ENCODE assay signal across 15 mouse cellular contexts in genomic region chr2:25549021-25549991, GRCm38 (mm10). TPM values are rescaled to one million over a fixed set of nuclear protein-coding genes. Genes with fewer than 3 reads are reported as not detected.
DNase-seq lines count a peak whose midpoint lies in the region; ATAC-seq lines count a peak whose summit lies in the region.
"Had no signal": no experiment of that assay in that cellular context is flagged by ENCODE, and none has a peak within 500 bp of the region (broad histone marks: within the 10 kb centered on the region; RNA-seq: fewer than 3 reads in every experiment).

No protein-coding gene starts in this region.

- no peak overlapping the region; the same call in 1 of the 2 replicates for H3K27ac ChIP-seq in heart, embryonic 16.5 days (ENCODE audit: low read length)
- H3K27ac ChIP-seq in forebrain, embryonic 16.5 days (ENCODE audit: low read length) = no peak overlapping the region
- H3K27ac ChIP-seq: embryonic facial prominence, embryonic 12.5 days; intestine, embryonic 15.5 days; neural tube, embryonic 15.5 days had no signal

- H3K9me3 ChIP-seq in heart, embryonic 16.5 days (replicated peaks; ENCODE audit: control insufficient read depth, low read length) = no peaks in the 10 kb centered on the region
- H3K9me3 ChIP-seq in forebrain, embryonic 16.5 days (ENCODE audit: control insufficient read depth, low read length) = no peaks in the 10 kb centered on the region
- H3K9me3 ChIP-seq: embryonic facial prominence, embryonic 12.5 days; intestine, embryonic 15.5 days; neural tube, embryonic 15.5 days had no signal

- WGBS in heart, embryonic 16.5 days = 48% methylated on average over 9 of the region's 9 CpGs
- WGBS in forebrain, embryonic 16.5 days = 79% methylated on average over 9 of the region's 9 CpGs

- H3K27me3 ChIP-seq in heart, embryonic 16.5 days (ENCODE audit: control insufficient read depth, insufficient read depth, low read length) = no peaks in the 10 kb centered on the region
- no peaks in the 10 kb centered on the region for H3K27me3 ChIP-seq in forebrain, embryonic 16.5 days (replicated peaks; ENCODE audit: control insufficient read depth, insufficient read depth, low read length)
- H3K27me3 ChIP-seq: embryonic facial prominence, embryonic 12.5 days; intestine, embryonic 15.5 days; neural tube, embryonic 15.5 days had no signal

- no peak for DNase-seq in heart, postnatal 36 days
- peak; percentile 90 for DNase-seq in CD4-positive, CD25-positive, alpha-beta regulatory T cell, adult 2 months (ENCODE audit: low read depth, low spot score)
- DNase-seq in gastrocnemius, postnatal 25 days = peak; percentile 47
- DNase-seq in thymus, postnatal 0 days (ENCODE audit: low spot score) = peak; percentile 93
- no peak for DNase-seq in urinary bladder, adult 2 months (ENCODE audit: low spot score)
- DNase-seq in embryo, embryonic 11 days = no peak
- DNase-seq: forebrain, postnatal 0 days had no signal

- intact Hi-C loops in heart, postnatal 36 days (cut with DNase I) = no loop called here

- no peak overlapping the region for H3K4me3 ChIP-seq in heart, embryonic 16.5 days (ENCODE audit: low read length)
- no peak overlapping the region for H3K4me3 ChIP-seq in forebrain, embryonic 16.5 days (replicated peaks; ENCODE audit: low read length)
- H3K4me3 ChIP-seq: embryonic facial prominence, embryonic 12.5 days; intestine, embryonic 15.5 days; neural tube, embryonic 15.5 days had no signal

- H3K4me2 ChIP-seq in heart, embryonic 16.5 days (ENCODE audit: low read depth, low read length) = no peak overlapping the region
- H3K4me2 ChIP-seq in forebrain, embryonic 16.5 days (ENCODE audit: low read length) = no peak overlapping the region
- H3K4me2 ChIP-seq: embryonic facial prominence, embryonic 12.5 days; intestine, embryonic 15.5 days; neural tube, embryonic 15.5 days had no signal

- ATAC-seq in heart, embryonic 16.5 days (replicated peaks; ENCODE audit: extremely low read depth, insufficient read depth, low FRiP score) = 0 out of 2 replicates have a peak, but pooled peaks have one; percentile 1
- ATAC-seq in forebrain, embryonic 16.5 days = no peak
- ATAC-seq: forebrain, postnatal 0 days; intestine, embryonic 15.5 days had no signal

- no peak overlapping the region for H3K9ac ChIP-seq in heart, embryonic 16.5 days (ENCODE audit: low read length)
- no peak overlapping the region for H3K9ac ChIP-seq in forebrain, embryonic 16.5 days (replicated peaks; ENCODE audit: low read depth, low read length)
- H3K9ac ChIP-seq: embryonic facial prominence, embryonic 12.5 days; forebrain, postnatal 0 days; intestine, embryonic 15.5 days; neural tube, embryonic 15.5 days had no signal

- peaks cover 4% of the 10 kb centered on the region for H3K4me1 ChIP-seq in heart, embryonic 16.5 days (ENCODE audit: control insufficient read depth, insufficient read depth, low read length)
- H3K4me1 ChIP-seq in forebrain, embryonic 16.5 days (replicated peaks; ENCODE audit: control insufficient read depth, insufficient read depth, low read length) = peaks cover 11% of the 10 kb centered on the region

- H3K36me3 ChIP-seq in heart, embryonic 16.5 days (ENCODE audit: control insufficient read depth, insufficient read depth) = no peaks in the 10 kb centered on the region
- no peaks in the 10 kb centered on the region for H3K36me3 ChIP-seq in forebrain, embryonic 16.5 days (ENCODE audit: control insufficient read depth, insufficient read depth)
- H3K36me3 ChIP-seq: embryonic facial prominence, embryonic 12.5 days; intestine, embryonic 15.5 days; neural tube, embryonic 15.5 days had no signal

RNA-seq across cellular contexts. Expression of gene Traf2, which starts 2.6 kb away (rescaled TPM):
- 27.0 and 27.3 TPM in 2 replicates for polyA plus RNA-seq in heart, embryonic 16.5 days (2015; fragmentation: Nextera tagmentation; extraction: Ambion mirVana)
- total RNA-seq in heart, postnatal 36 days (2021) = 10 to 100 TPM; 14.3 to 14.6 TPM
- total RNA-seq in gastrocnemius, postnatal 25 days (2021) = 10 to 100 TPM; 10.5 to 10.9 TPM
- polyA plus RNA-seq in thymus, postnatal 0 days (2015; fragmentation: Nextera tagmentation; extraction: Ambion mirVana) = 58.1 and 59.1 TPM in 2 replicates
- 26.8 and 29.5 TPM in 2 replicates for polyA plus RNA-seq in forebrain, embryonic 16.5 days (2015; fragmentation: Nextera tagmentation; extraction: Ambion mirVana)
- 15.5 and 15.7 TPM in 2 replicates for polyA plus RNA-seq in urinary bladder, adult 2 months (2012; rRNA removed)

RNA-seq across cellular contexts. Expression of gene Edf1, which starts 8.3 kb away (rescaled TPM):
- 288 and 303 TPM in 2 replicates for polyA plus RNA-seq in heart, embryonic 16.5 days (2015; fragmentation: Nextera tagmentation; extraction: Ambion mirVana)
- total RNA-seq in heart, postnatal 36 days (2021) = 100 to 1,000 TPM; 215 to 227 TPM
- 100 to 1,000 TPM; 142 to 162 TPM for total RNA-seq in gastrocnemius, postnatal 25 days (2021)
- 466 and 515 TPM in 2 replicates for polyA plus RNA-seq in thymus, postnatal 0 days (2015; fragmentation: Nextera tagmentation; extraction: Ambion mirVana)
- polyA plus RNA-seq in forebrain, embryonic 16.5 days (2015; fragmentation: Nextera tagmentation; extraction: Ambion mirVana) = 327 and 359 TPM in 2 replicates
- polyA plus RNA-seq in urinary bladder, adult 2 months (2012; rRNA removed) = 222 and 224 TPM in 2 replicates

RNA-seq across cellular contexts. Expression of gene Mamdc4, which starts 25.3 kb away (rescaled TPM):
- 2.7 and 19.0 TPM in 2 replicates for polyA plus RNA-seq in heart, embryonic 16.5 days (2015; fragmentation: Nextera tagmentation; extraction: Ambion mirVana)
- 1 to 10 TPM in 1 of 2 experiments, under 1 TPM in 1; 0.65 to 2.5 TPM for total RNA-seq in heart, postnatal 36 days (2021)
- 1 to 10 TPM; 1.7 to 3.2 TPM for total RNA-seq in gastrocnemius, postnatal 25 days (2021)
- polyA plus RNA-seq in thymus, postnatal 0 days (2015; fragmentation: Nextera tagmentation; extraction: Ambion mirVana) = 0.53 and 1.0 TPM in 2 replicates
- polyA plus RNA-seq in forebrain, embryonic 16.5 days (2015; fragmentation: Nextera tagmentation; extraction: Ambion mirVana) = 1.0 and 2.8 TPM in 2 replicates
- polyA plus RNA-seq in urinary bladder, adult 2 months (2012; rRNA removed) = 1.3 and 1.4 TPM in 2 replicates

RNA-seq across cellular contexts. Expression of gene Phpt1, which starts 25.7 kb away (rescaled TPM):
- polyA plus RNA-seq in heart, embryonic 16.5 days (2015; fragmentation: Nextera tagmentation; extraction: Ambion mirVana) = 180 and 190 TPM in 2 replicates
- 10 to 100 TPM; 64.1 to 67.4 TPM for total RNA-seq in heart, postnatal 36 days (2021)
- total RNA-seq in gastrocnemius, postnatal 25 days (2021) = 10 to 100 TPM; 50.1 to 53.7 TPM
- polyA plus RNA-seq in thymus, postnatal 0 days (2015; fragmentation: Nextera tagmentation; extraction: Ambion mirVana) = 184 and 191 TPM in 2 replicates
- 141 and 145 TPM in 2 replicates for polyA plus RNA-seq in forebrain, embryonic 16.5 days (2015; fragmentation: Nextera tagmentation; extraction: Ambion mirVana)
- 64.2 and 75.6 TPM in 2 replicates for polyA plus RNA-seq in urinary bladder, adult 2 months (2012; rRNA removed)

RNA-seq across cellular contexts. Expression of gene Ajm1, which starts 32.3 kb away (rescaled TPM):
- polyA plus RNA-seq in heart, embryonic 16.5 days (2015; fragmentation: Nextera tagmentation; extraction: Ambion mirVana) = 0.05 and 0.10 TPM in 2 replicates
- under 1 TPM; 0.08 TPM for total RNA-seq in heart, postnatal 36 days (2021)
- total RNA-seq in gastrocnemius, postnatal 25 days (2021) = not detected
- polyA plus RNA-seq in thymus, postnatal 0 days (2015; fragmentation: Nextera tagmentation; extraction: Ambion mirVana) = 0.04 and 0.49 TPM in 2 replicates
- 5.8 and 7.7 TPM in 2 replicates for polyA plus RNA-seq in forebrain, embryonic 16.5 days (2015; fragmentation: Nextera tagmentation; extraction: Ambion mirVana)
- 0.47 and 0.57 TPM in 2 replicates for polyA plus RNA-seq in urinary bladder, adult 2 months (2012; rRNA removed)
- total RNA-seq: liver, adult 2 months; megakaryocyte progenitor cell, adult 5-6 weeks had no signal
- polyA plus RNA-seq: heart, embryonic 14.5 days had no signal

Comparison
In these comparisons a context has a peak if more than half of its experiments do, and no peak if none do; other contexts are left out.
1. DNase-seq: peak in CD4-positive, CD25-positive, alpha-beta regulatory T cell, adult 2 months (single experiment), gastrocnemius, postnatal 25 days (single experiment) and thymus, postnatal 0 days (single experiment); none in heart, postnatal 36 days (0 of 2), urinary bladder, adult 2 months (single experiment) and embryo, embryonic 11 days (single experiment).